Mouse (Mus musculus): ENCODE results near the gene Olfr1477.

GRCm38 (mm10) chr19:13480096-13480495, 20.2 kb upstream of the Olfr1477 start, which contains the start of gene Olfr1475:
- TF ChIP-seq EP300 (IDR thresholded peaks at IDR 0.05; ENCODE audit: insufficient read depth, low read depth, low read length): no peak
- no peak for TF ChIP-seq CTCF (IDR thresholded peaks at IDR 0.05)
